Mouse (Mus musculus) gastrocnemius, postnatal 14 days (tissue): ENCODE measurements at regions not wholly inside any gene's neighbourhood (a gene's known extent, or its start where the extent isn't known, plus 50 kb on each side); places are given as distances from the start of the nearest gene placed in this dataset.

Source experiments
- DNase-seq: peaks from one replicate; pipeline ENCODE4 v3.0.0; 2021; ENCODE audit warnings: mixed read lengths
- intact Hi-C: fragments of 180-260 bp; cut with DNase I; formaldehyde crosslinking; loops from one replicate; pipeline ENCODE4 v1.15.1; 2025; ENCODE audit warnings: low total_unique reads

- DNase-seq = no peak
- intact Hi-C loops = no loop called here
These were observed 319.2 kb upstream of the G2e3 start for GRCm38 (mm10) chr12:51028601-51029174.

- intact Hi-C loops = no loop called here
- no peak for DNase-seq
These were observed 321.8 kb upstream of the G2e3 start for GRCm38 (mm10) chr12:51026046-51026445.

GRCm38 (mm10) chr12:51025531-51025930 is 322.3 kb upstream of the G2e3 start:
- intact Hi-C loops = no loop called here
- no peak for DNase-seq

- no peak for DNase-seq
- intact Hi-C loops = no loop called here
These were observed 323.7 kb upstream of the G2e3 start for GRCm38 (mm10) chr12:51024057-51024743.

GRCm38 (mm10) chr12:51018185-51018584 is 329.7 kb upstream of the G2e3 start:
- no peak for DNase-seq
- intact Hi-C loops = no loop called here

- intact Hi-C loops = no loop called here
- DNase-seq = no peak
These were observed 331.8 kb upstream of the G2e3 start for GRCm38 (mm10) chr12:51016081-51016480.

- DNase-seq = no peak
- intact Hi-C loops = no loop called here
These were observed 338.2 kb upstream of the G2e3 start for GRCm38 (mm10) chr12:51009644-51010043.

- intact Hi-C loops = no loop called here
- no peak for DNase-seq
These were observed 345.9 kb upstream of the G2e3 start for GRCm38 (mm10) chr12:51001722-51002592.

- intact Hi-C loops = no loop called here
- no peak for DNase-seq
These were observed 346.8 kb upstream of the G2e3 start for GRCm38 (mm10) chr12:51001096-51001495.

GRCm38 (mm10) chr12:51000281-51001075 is 347.4 kb upstream of the G2e3 start:
- DNase-seq = no peak
- intact Hi-C loops = no loop called here

- intact Hi-C loops = no loop called here
- peak; percentile 79 for DNase-seq
These were observed 348.3 kb upstream of the G2e3 start for GRCm38 (mm10) chr12:50999295-51000237.

GRCm38 (mm10) chr12:50995664-50996063 is 346.8 kb upstream of the Prkd1 start:
- intact Hi-C loops = no loop called here
- DNase-seq = no peak

GRCm38 (mm10) chr12:50989561-50990325 is 340.8 kb upstream of the Prkd1 start:
- DNase-seq = no peak
- intact Hi-C loops = no loop called here

- intact Hi-C loops = no loop called here
- no peak for DNase-seq
These were observed 332.4 kb upstream of the Prkd1 start for GRCm38 (mm10) chr12:50981318-50981717.

- no peak for DNase-seq
- intact Hi-C loops = no loop called here
These were observed 331.9 kb upstream of the Prkd1 start for GRCm38 (mm10) chr12:50980800-50981199.

GRCm38 (mm10) chr12:50970759-50971122 is 321.8 kb upstream of the Prkd1 start:
- intact Hi-C loops = no loop called here

GRCm38 (mm10) chr12:50969887-50970758 is 321.2 kb upstream of the Prkd1 start:
- no peak for DNase-seq

More at GRCm38 (mm10) chr12:50970759-50971122, 321.8 kb upstream of the Prkd1 start:
- no peak for DNase-seq

More at GRCm38 (mm10) chr12:50969887-50970758, 321.2 kb upstream of the Prkd1 start:
- intact Hi-C loops = no loop called here
